Comparison of ENCODE assay signal across 9 mouse cellular contexts in the genomic region with DNA sequence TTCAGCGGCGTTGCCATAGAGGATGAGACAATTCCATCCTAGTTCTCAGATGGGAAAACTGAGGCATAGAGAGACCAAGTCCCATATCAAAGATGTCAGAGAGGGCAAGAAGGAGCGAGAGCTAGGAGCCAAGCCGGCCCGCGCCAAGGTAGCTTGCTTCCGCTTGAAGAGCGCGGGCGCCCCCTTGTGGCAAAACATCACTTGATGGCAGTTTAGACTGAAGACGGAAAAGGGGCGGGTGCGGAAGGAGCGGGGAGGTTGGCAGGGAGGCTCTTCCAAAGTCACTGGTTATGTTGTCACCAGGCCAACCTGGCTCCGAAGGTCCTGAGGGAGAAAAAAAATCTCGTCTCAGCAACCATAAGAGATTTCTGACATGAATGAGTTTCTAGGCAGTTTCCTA. TPM values are rescaled to one million over a fixed set of nuclear protein-coding genes. Genes with fewer than 3 reads are reported as not detected.
A peak's percentile ranks its signal among the peaks of the same experiment; 100 is the strongest.
DNase-seq lines count a peak whose midpoint lies in the region; ATAC-seq and TF ChIP-seq lines count a peak whose summit lies in the region.
"Had no signal": no experiment of that assay in that cellular context is flagged by ENCODE, and none has a peak within 500 bp of the region (broad histone marks: within the 10 kb centered on the region; RNA-seq: fewer than 3 reads in every experiment).

No protein-coding gene starts in this region.

- no peaks in the 10 kb centered on the region for H3K27me3 ChIP-seq in limb, embryonic 14.5 days (ENCODE audit: control insufficient read depth, insufficient read depth, low read length)

- 2% methylated on average over 16 of the region's 16 CpGs for WGBS in limb, embryonic 14.5 days

- H3K9me3 ChIP-seq in limb, embryonic 14.5 days (ENCODE audit: control insufficient read depth, low read length), result no peaks in the 10 kb centered on the region
- H3K9me3 ChIP-seq: embryonic facial prominence, embryonic 13.5 days had no signal

- peak; percentile 90 for DNase-seq in 3T3-L1 (ENCODE audit: low read depth, low spot score)
- peak; percentile 81 to 93 for DNase-seq in adrenal gland, adult (ENCODE audit: inconsistent age in 2 of 2, low spot score in 1 of 2)
- DNase-seq in embryo, embryonic 10 days (ENCODE audit: low spot score), result peak; percentile 95
- DNase-seq in gastrocnemius, postnatal 25 days, result peak; percentile 48
- peak; percentile 85 for DNase-seq in kidney, adult 9 months
- peak; percentile 91 for DNase-seq in limb, embryonic 14.5 days (ENCODE audit: low spot score)
- peak; percentile 68 to 79 for DNase-seq in natural killer cell, adult 2 months (ENCODE audit: low spot score in 2 of 2)
- DNase-seq in telencephalon, adult 2 months (ENCODE audit: low read depth, low spot score), result peak; percentile 57

- no peak overlapping the region for H3K27ac ChIP-seq in limb, embryonic 14.5 days (replicated peaks; ENCODE audit: low read depth, low read length)
- H3K27ac ChIP-seq: embryonic facial prominence, embryonic 13.5 days had no signal

- ATAC-seq in limb, embryonic 14.5 days (ENCODE audit: low FRiP score, low read depth), result peak; percentile 58; the same call in 1 of the 2 replicates

- no peaks in the 10 kb centered on the region for H3K36me3 ChIP-seq in limb, embryonic 14.5 days (ENCODE audit: control insufficient read depth, insufficient read depth, low read length)
- H3K36me3 ChIP-seq: embryonic facial prominence, embryonic 13.5 days had no signal

- no peaks in the 10 kb centered on the region for H3K4me1 ChIP-seq in limb, embryonic 14.5 days (ENCODE audit: control insufficient read depth, insufficient read depth, low read length)
- H3K4me1 ChIP-seq: embryonic facial prominence, embryonic 13.5 days had no signal

- TF ChIP-seq POLR2A in limb, embryonic 14.5 days (IDR thresholded peaks at IDR 0.05; ENCODE audit: borderline replicate concordance, extremely low read depth, insufficient read depth, insufficient read length), result no peak

- H3K4me3 ChIP-seq in limb, embryonic 14.5 days (replicated peaks; ENCODE audit: low read length), result no peak overlapping the region
- H3K4me3 ChIP-seq: embryonic facial prominence, embryonic 13.5 days had no signal

- no peak overlapping the region for H3K4me2 ChIP-seq in limb, embryonic 14.5 days (replicated peaks; ENCODE audit: low read depth, low read length, severe bottlenecking)
- H3K4me2 ChIP-seq: embryonic facial prominence, embryonic 13.5 days had no signal

- no peak overlapping the region for H3K9ac ChIP-seq in limb, embryonic 14.5 days (ENCODE audit: low read depth, low read length, severe bottlenecking)
- H3K9ac ChIP-seq: embryonic facial prominence, embryonic 13.5 days had no signal

RNA-seq across cellular contexts. Expression of a gene that starts 27.7 kb away (rescaled TPM):
- 10 to 100 TPM; 16.8 to 18.5 TPM for total RNA-seq in gastrocnemius, postnatal 25 days (2021)
- polyA plus RNA-seq in limb, embryonic 14.5 days (2012; rRNA removed), result 11.6 and 13.9 TPM in 2 replicates
- polyA plus RNA-seq in limb, embryonic 14.5 days (2014; fragmentation: Nextera tagmentation; extraction: Ambion mirVana), result 16.7 and 19.8 TPM in 2 replicates
